Mouse (Mus musculus) testis, postnatal 14 days (tissue): ENCODE results near the gene Mrln.

Source experiments
- DNase-seq: peaks from one replicate; pipeline ENCODE4 v3.0.0; 2021; ENCODE audit warnings: low spot score

Gene Mrln

GRCm38 (mm10) chr10:70255601-70256210 lies 51.2 kb downstream of the Mrln start:
- no peak for DNase-seq

GRCm38 (mm10) chr10:70257029-70257428 lies 52.6 kb downstream of the Mrln start:
- DNase-seq = no peak

GRCm38 (mm10) chr10:70260904-70261303 lies 56.4 kb downstream of the Mrln start:
- DNase-seq = no peak

- DNase-seq = no peak
These were observed 57.6 kb downstream of the Mrln start for GRCm38 (mm10) chr10:70262051-70262450.

GRCm38 (mm10) chr10:70263681-70264189 lies 59.3 kb downstream of the Mrln start:
- no peak for DNase-seq

- DNase-seq = no peak
These were observed 60.0 kb downstream of the Mrln start for GRCm38 (mm10) chr10:70264337-70265036.

- DNase-seq = no peak
These were observed 62.0 kb downstream of the Mrln start for GRCm38 (mm10) chr10:70266501-70266900.

- no peak for DNase-seq
These were observed 64.3 kb downstream of the Mrln start for GRCm38 (mm10) chr10:70268581-70269446.
